Mouse (Mus musculus): ENCODE measurements at regions not wholly inside any gene's neighbourhood (a gene's known extent, or its start where the extent isn't known, plus 50 kb on each side); places are given as distances from the start of the nearest gene placed in this dataset.

DNA sequence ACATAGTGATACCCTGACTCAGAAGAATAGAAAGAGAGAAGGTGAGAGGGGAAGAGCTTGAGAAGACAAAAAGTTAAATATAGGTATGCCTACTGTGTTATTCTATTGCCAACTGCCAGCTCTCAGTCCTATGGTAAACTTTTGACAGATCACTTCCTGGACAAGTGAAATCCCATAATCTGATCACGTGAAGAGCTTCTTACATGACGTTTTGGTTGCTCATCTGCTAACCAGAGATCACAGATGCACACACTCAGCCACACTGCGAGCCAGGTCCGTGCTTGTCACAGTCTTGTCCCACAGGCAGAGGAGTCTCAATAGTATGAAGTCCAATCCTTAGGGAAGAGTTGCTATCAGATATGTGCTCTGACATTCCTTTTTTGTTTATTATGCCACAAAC lies 147.8 kb upstream of the Zfp703 start:
- Histone ChIP-seq H3K27ac (no peak overlapping the region), H3K4me3 (no peak overlapping the region)
- DNase-seq (ENCODE audit: extremely low spot score in 1 of 2, low spot score in 2 of 2): no peak
- intact Hi-C loops (cut with DNase I): no loop called here
- no peak for TF ChIP-seq CTCF (IDR thresholded peaks at IDR 0.05)

- intact Hi-C loops (cut with DNase I): no loop called here
- no peak overlapping the region for H3K27ac ChIP-seq
- no peak overlapping the region for H3K4me3 ChIP-seq
- DNase-seq (ENCODE audit: extremely low spot score in 1 of 2, low spot score in 2 of 2): no peak
- TF ChIP-seq CTCF (IDR thresholded peaks at IDR 0.05): peak; percentile 26
Observed at GRCm38 (mm10) chr8:26831148-26831547, 146.0 kb upstream of the Zfp703 start.

GRCm38 (mm10) chr8:26831790-26832189 lies 145.3 kb upstream of the Zfp703 start:
- no peak overlapping the region for H3K27ac ChIP-seq
- no peak for TF ChIP-seq CTCF (IDR thresholded peaks at IDR 0.05)
- DNase-seq (ENCODE audit: extremely low spot score in 1 of 2, low spot score in 2 of 2): no peak
- intact Hi-C loops (cut with DNase I): no loop called here
- H3K4me3 ChIP-seq: no peak overlapping the region

DNA sequence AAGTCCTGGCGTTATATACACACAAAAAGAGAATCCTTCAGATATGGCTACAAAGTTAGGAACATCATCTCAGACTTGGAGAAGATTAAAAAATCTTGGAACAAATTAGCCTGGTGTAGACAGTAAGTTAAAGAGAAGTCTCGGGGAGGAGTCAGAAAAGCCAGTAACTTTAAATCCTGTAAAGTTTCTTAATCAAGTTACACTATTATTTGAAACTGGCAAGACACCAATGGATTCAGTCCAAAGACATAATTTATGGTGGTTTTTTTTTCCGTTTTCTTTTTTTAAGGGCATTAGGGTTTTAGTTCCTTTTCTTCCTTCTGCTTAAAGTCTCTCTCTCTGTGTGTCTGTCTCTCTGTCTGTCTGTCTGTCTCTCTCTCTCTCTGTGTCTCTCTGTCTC lies 144.6 kb upstream of the Zfp703 start:
- no peak for TF ChIP-seq CTCF (IDR thresholded peaks at IDR 0.05)
- Histone ChIP-seq H3K4me3 (no peak overlapping the region), H3K27ac (no peak overlapping the region)
- intact Hi-C loops (cut with DNase I): no loop called here
- no peak for DNase-seq (ENCODE audit: extremely low spot score in 1 of 2, low spot score in 2 of 2)

DNA sequence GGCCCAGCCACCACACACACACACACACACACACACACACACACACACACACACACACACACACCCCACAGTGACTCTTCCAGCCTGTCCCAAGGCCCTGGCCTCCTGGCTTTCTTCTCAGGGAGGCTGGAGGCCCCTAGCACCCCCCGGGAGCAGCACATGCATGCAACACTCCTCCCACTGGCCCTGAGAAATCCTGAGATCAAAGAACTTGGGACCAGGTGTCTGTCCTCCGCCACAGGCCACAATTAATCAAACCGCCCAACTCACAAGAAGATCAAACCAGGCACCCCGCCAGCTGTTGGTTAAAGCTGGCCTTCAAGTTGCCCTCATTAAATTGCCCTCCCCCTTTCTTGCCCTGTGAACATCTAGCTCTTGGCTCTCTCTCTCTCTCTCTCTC lies 143.8 kb upstream of the Zfp703 start:
- intact Hi-C loops (cut with DNase I): no loop called here
- DNase-seq (ENCODE audit: extremely low spot score in 1 of 2, low spot score in 2 of 2): no peak
- TF ChIP-seq CTCF (IDR thresholded peaks at IDR 0.05): no peak
- no peak overlapping the region for H3K27ac ChIP-seq
- H3K4me3 ChIP-seq: no peak overlapping the region

DNA sequence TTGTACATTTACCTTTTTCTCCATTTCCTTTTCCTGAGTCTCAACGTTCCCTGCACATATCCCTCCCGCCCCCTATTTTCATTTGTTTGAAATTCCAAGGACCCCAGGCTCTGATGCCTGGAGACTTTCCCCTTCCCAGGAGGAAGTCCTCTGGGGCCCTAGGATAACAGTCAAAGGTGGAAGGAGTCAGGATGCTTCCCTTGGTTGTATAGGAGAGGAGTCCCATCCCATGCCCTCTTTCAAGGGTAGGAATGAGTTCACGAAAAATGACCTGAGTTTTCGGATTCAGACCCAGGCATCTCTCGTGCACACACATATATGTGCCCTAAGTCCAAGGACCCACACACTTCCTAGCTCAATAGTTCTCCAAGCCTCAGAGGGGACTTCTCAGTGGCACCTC lies 143.3 kb upstream of the Zfp703 start:
- intact Hi-C loops (cut with DNase I): no loop called here

DNA sequence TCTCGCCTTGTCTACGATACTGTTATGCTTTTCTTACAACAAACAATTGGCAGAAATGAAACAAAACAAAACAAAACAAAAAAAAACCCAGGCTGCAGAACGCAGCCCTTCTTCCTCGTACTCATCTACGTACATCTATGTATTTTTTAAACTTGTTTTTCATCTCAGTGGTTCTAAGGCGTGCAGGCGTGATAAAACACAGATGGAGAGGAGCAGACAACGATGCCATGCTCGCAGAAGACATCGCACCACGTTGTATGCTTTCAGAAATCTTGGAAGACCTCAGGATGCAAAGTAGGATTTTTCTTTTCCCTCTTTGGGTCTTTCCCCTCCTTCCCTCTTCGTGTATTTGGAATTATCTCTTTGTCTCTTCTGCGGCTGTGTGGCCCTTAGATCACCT lies 142.5 kb upstream of the Zfp703 start:
- H3K27ac ChIP-seq: no peak overlapping the region
- no peak for DNase-seq (ENCODE audit: extremely low spot score in 1 of 2, low spot score in 2 of 2)
- intact Hi-C loops (cut with DNase I): no loop called here
- no peak overlapping the region for H3K4me3 ChIP-seq
- no peak for TF ChIP-seq CTCF (IDR thresholded peaks at IDR 0.05)

More for the DNA sequence above, 143.3 kb upstream of the Zfp703 start:
- no peak for TF ChIP-seq CTCF (IDR thresholded peaks at IDR 0.05)
- Histone ChIP-seq H3K27ac (no peak overlapping the region), H3K4me3 (no peak overlapping the region)
- no peak for DNase-seq (ENCODE audit: extremely low spot score in 1 of 2, low spot score in 2 of 2)

DNA sequence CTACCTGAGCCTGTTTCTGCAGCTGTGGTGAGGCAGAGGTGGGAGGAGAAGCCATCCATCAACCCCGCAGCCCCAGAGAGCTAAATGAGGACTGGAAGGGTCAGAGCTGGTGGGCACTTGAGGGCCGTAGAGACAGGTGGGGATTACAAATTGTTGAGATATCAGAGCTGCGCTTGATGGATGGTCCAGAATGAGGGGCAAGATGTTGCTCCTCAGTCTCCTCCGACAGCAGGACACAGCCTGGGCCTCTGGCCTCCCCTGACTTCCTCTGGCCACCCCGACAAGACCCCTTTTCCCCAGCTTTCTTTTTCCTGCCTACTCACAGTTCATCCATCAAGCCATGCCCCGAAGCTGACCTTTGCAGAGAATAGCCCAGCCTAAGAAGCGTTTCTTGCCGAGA lies 142.0 kb upstream of the Zfp703 start:
- intact Hi-C loops (cut with DNase I): no loop called here

GRCm38 (mm10) chr8:26835616-26836015 lies 141.5 kb upstream of the Zfp703 start:
- intact Hi-C loops (cut with DNase I): no loop called here
- no peak for TF ChIP-seq CTCF (IDR thresholded peaks at IDR 0.05)
- Histone ChIP-seq H3K4me3 (no peak overlapping the region), H3K27ac (no peak overlapping the region)
- no peak for DNase-seq (ENCODE audit: extremely low spot score in 1 of 2, low spot score in 2 of 2)

More for the DNA sequence above, 142.0 kb upstream of the Zfp703 start:
- Histone ChIP-seq H3K4me3 (no peak overlapping the region), H3K27ac (no peak overlapping the region)
- no peak for DNase-seq (ENCODE audit: extremely low spot score in 1 of 2, low spot score in 2 of 2)
- TF ChIP-seq CTCF (IDR thresholded peaks at IDR 0.05): no peak

DNA sequence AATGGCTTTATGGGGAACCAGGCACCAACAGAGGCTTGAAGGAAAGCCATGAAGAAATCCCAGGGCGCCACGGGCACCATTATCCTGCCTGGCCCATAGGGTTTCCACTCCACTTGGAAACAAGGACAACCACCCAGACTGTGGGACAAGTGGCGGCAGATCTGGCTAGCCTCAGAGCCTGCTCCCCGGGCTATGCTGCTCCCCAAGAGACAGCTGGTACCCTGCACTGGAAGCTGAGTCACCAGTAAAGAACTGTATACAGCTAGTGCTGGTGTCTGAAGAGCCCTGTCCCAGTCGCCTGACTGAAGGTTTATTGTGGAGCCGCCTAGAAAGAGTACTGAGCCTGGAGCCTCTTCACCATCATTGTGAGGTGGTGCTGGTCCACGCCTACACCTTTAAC lies 140.6 kb upstream of the Zfp703 start:
- Histone ChIP-seq H3K27ac (no peak overlapping the region), H3K4me3 (no peak overlapping the region)
- intact Hi-C loops (cut with DNase I): no loop called here
- TF ChIP-seq CTCF (IDR thresholded peaks at IDR 0.05): no peak
- DNase-seq (ENCODE audit: extremely low spot score in 1 of 2, low spot score in 2 of 2): no peak

DNA sequence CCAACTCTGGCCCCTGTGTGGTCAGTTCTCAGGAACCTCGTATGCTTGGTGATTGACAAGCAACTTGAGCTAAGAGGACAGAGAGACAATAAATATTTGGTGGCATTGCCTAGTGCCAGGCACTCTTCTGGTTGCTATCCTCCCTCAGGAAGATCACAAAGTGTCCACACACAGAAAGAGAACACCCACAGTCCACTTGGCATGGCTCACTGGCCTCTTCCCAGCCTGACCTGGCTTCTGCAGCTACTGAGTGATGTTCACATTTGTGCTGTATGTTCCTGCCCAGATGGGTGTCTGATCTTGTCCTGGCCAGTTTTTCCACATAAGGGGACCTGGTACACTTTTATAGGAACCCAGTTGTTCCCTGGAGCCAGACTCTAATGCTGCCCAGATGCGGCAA lies 136.8 kb upstream of the Zfp703 start:
- no peak overlapping the region for H3K4me3 ChIP-seq
- TF ChIP-seq CTCF (IDR thresholded peaks at IDR 0.05): no peak
- H3K27ac ChIP-seq: no peak overlapping the region
- intact Hi-C loops (cut with DNase I): no loop called here
- no peak for DNase-seq (ENCODE audit: extremely low spot score in 1 of 2, low spot score in 2 of 2)

- intact Hi-C loops (cut with DNase I): no loop called here
- DNase-seq (ENCODE audit: extremely low spot score in 1 of 2, low spot score in 2 of 2): no peak
- no peak for TF ChIP-seq CTCF (IDR thresholded peaks at IDR 0.05)
Observed at GRCm38 (mm10) chr8:26840745-26841680, 136.1 kb upstream of the Zfp703 start.

DNA sequence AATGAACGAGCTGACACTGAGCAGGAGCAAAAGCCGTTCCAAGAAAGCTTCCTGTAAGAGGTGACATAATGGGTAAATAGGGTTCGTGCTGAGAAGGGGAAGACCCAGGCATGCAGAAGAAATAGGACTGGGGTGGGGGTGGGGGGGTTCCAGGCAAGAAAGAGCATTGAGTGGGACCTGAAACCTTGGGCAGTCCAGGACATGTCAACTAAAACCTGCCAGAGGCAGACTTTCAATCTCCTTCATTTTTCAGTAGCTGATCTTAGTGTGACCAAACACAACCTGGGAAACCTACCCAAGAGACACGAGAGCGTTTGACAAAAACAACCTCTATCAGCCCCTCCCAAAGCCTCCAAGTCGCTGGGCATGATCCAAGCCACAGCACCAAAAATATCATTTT lies 133.4 kb upstream of the Zfp703 start:
- intact Hi-C loops (cut with DNase I): no loop called here
- no peak for TF ChIP-seq CTCF (IDR thresholded peaks at IDR 0.05)
- Histone ChIP-seq H3K4me3 (no peak overlapping the region), H3K27ac (no peak overlapping the region)
- no peak for DNase-seq (ENCODE audit: extremely low spot score in 1 of 2, low spot score in 2 of 2)

More at GRCm38 (mm10) chr8:26840745-26841680, 136.1 kb upstream of the Zfp703 start:
- H3K27ac ChIP-seq: no peak overlapping the region
- no peak overlapping the region for H3K4me3 ChIP-seq

Measured in left cerebral cortex, adult 2 months (tissue).